Mouse (Mus musculus) lung, embryonic 14.5 days (tissue): ENCODE measurements at regions not wholly inside any gene's neighbourhood (a gene's known extent, or its start where the extent isn't known, plus 50 kb on each side); places are given as distances from the start of the nearest gene placed in this dataset.

Source experiments
- ATAC-seq: fragments of 200-750 bp; cut with Nextera tagmentation; 2 replicates; pipeline ENCODE4 v1.8.0; 2017; ENCODE audit warnings: mild to moderate bottlenecking, moderate TSS enrichment, moderate library complexity; ENCODE audit not compliant: insufficient read depth
- DNase-seq: peaks from one replicate; pipeline ENCODE4 v3.0.0-alpha.2; 2015
- H3K27ac ChIP-seq: fragments of 300-500 bp; sonication (generic); 2 replicates; pipeline ENCODE4 v1.5.1; 2014; ENCODE audit warnings: low read depth, mild to moderate bottlenecking, moderate library complexity
- H3K27me3 ChIP-seq: fragments of 300-500 bp; sonication (generic); 2 replicates; pipeline ENCODE4 v1.6.1; 2014; ENCODE audit warnings: low read length, control low read depth; ENCODE audit not compliant: insufficient read depth
- H3K36me3 ChIP-seq: fragments of 300-500 bp; sonication (generic); 2 replicates; pipeline ENCODE4 v1.6.1; 2014; ENCODE audit warnings: control low read depth; ENCODE audit not compliant: insufficient read depth
- H3K4me1 ChIP-seq: fragments of 300-500 bp; sonication (generic); 2 replicates; pipeline ENCODE4 v1.6.1; 2014; ENCODE audit warnings: antibody characterized with exemption, control low read depth; ENCODE audit not compliant: insufficient read depth
- H3K4me2 ChIP-seq: fragments of 300-500 bp; sonication (generic); 2 replicates; pipeline ENCODE4 v1.6.1; 2014; ENCODE audit warnings: mild to moderate bottlenecking
- H3K4me3 ChIP-seq: fragments of 300-500 bp; sonication (generic); 2 replicates; pipeline ENCODE4 v1.5.1; 2014; ENCODE audit warnings: low read depth, low read length
- H3K9ac ChIP-seq: fragments of 300-500 bp; sonication (generic); 2 replicates; pipeline ENCODE4 v1.6.1; 2014
- H3K9me3 ChIP-seq: fragments of 300-500 bp; sonication (generic); 2 replicates; pipeline ENCODE4 v1.6.1; 2016; ENCODE audit warnings: low read depth, low read length, control low read depth
- CTCF ChIP-seq: IDR thresholded peaks from 2 replicates; pipeline ENCODE4 v1.5.1; 2016; ENCODE audit warnings: antibody characterized with exemption, low read depth
- WGBS: fragments of 180-500 bp; shearing (Covaris S2); extraction: QIAGEN DNeasy Blood & Tissue Kit; methylation state at CpG from one replicate; pipeline ENCODE4 v1.1.7; 2014; 5-methylcytosine and 5-hydroxymethylcytosine counted together

DNA sequence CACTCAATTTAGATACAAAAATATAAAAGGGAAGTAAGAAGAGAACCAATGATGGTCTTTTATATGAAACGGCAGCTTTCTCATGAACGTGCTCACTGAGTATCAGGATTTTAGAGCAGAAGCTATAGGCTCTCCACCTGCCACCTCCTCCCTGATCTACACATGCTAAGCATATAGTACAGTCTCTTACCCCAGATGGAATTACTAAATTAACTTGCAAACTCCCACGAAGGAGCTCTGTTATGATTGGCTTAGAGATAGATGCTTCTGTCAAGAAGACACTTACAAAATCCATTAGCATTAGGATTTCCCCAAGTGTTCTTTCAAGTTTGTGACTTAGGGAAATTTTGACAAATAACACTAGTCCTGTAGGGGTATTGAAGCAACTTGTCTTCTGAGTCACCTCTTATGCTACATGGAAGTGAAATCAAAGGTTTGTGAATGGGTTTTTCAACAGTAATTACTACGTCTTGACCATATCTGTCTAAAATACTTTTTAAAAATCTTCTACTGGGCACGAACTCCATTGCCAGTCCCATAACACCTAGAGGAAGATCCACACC lies 60.6 kb downstream of the Crygs start:
- no peak for TF ChIP-seq CTCF
- no peak overlapping the region for H3K9ac ChIP-seq
- H3K36me3 ChIP-seq: no peaks in the 10 kb centered on the region
- H3K4me2 ChIP-seq: no peak overlapping the region
- no peaks in the 10 kb centered on the region for H3K9me3 ChIP-seq
- no peak overlapping the region for H3K27ac ChIP-seq
- H3K4me3 ChIP-seq: no peak overlapping the region
- ATAC-seq: no peak
- WGBS: 81% methylated on average over 5 of the region's 5 CpGs
- no peak for DNase-seq
- H3K4me1 ChIP-seq: no peaks in the 10 kb centered on the region
- no peaks in the 10 kb centered on the region for H3K27me3 ChIP-seq

DNA sequence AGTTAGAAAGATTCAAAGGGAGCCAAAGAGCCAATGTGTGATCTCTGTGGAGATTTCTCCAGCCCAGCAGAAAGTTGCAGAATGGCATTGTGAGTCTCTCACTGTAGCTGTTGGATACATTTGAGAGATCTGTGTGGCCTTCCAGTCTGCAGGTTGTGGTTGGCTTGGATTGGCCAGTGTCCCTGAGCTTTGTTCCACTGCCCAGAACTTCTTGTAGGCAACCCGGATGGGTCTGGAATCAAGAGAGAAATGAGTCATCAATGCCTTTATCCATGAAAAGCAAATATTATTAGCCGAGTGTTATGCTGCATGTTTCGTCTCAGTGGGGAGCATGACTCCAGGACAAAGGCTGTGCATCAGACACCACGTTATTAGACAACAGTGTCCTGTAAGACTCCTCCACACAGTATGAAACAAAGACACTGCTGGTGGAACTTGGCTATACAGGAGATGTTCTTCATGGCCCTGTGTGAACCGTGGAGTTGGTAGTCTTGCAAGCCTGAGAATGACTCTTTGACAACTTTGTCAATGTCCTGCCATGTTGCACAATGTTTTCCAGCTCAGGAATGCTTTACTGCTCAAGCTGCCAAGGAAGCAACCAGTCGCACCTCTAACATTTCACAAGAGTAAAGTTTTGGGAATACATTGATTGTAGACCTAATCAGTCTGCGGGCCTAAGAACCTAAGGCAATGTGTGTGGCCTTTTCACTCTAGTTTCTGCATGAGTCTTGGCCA lies 67.1 kb downstream of the Crygs start:
- Histone ChIP-seq H3K4me2 (no peak overlapping the region), H3K27me3 (no peaks in the 10 kb centered on the region), H3K4me3 (no peak overlapping the region), H3K36me3 (no peaks in the 10 kb centered on the region), H3K4me1 (no peaks in the 10 kb centered on the region), H3K9ac (no peak overlapping the region), H3K9me3 (no peaks in the 10 kb centered on the region), H3K27ac (no peak overlapping the region)
- 87% methylated on average over 7 of the region's 7 CpGs for WGBS
- no peak for TF ChIP-seq CTCF
- DNase-seq (no peak), ATAC-seq (no peak)

DNA sequence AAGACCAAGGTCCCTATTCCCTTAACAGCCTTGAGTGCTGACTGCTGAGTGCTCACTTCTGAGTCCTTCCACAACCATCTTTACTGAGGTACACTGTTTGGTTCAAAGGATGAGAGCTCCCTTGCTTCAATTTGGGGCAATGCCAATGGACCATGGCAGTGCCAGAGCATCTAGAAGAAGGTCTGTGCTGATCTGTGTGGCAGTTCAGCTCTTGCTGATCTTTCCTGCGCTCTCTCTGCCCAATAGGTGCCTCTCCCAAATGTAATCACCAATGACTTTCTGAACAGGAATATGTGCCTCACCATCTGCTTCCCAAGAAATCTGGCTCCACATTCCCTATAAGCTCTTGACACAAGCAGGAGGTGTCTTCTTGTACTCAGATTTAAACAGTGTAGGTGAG lies 67.9 kb downstream of the Crygs start:
- Histone ChIP-seq H3K36me3 (no peaks in the 10 kb centered on the region), H3K9me3 (no peaks in the 10 kb centered on the region), H3K9ac (no peak overlapping the region), H3K4me1 (no peaks in the 10 kb centered on the region), H3K27me3 (no peaks in the 10 kb centered on the region), H3K4me2 (no peak overlapping the region), H3K4me3 (no peak overlapping the region), H3K27ac (no peak overlapping the region)
- ATAC-seq (no peak), DNase-seq (no peak)
- TF ChIP-seq CTCF: no peak
- 97% methylated on average over 1 of the region's 1 CpGs for WGBS

DNA sequence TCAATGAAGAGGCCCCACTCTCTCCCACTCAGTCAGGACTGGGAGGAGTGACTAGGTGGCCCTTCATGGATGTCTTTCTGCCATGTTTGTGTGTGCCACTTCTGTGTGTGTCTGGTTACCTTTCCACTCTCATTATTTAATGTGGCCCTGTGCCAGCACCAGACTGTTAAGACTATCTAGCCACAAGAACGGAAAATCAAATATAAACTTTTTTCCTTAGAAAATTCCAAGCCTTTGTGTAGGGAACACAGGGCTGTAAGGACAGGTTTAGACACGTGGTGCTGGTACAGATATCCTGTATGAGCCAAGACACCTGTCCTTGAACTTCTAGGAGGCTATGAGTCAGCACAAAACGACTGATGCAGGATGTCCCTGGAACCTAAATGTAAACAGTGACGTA lies 69.9 kb downstream of the Crygs start:
- Histone ChIP-seq H3K9ac (no peak overlapping the region), H3K27ac (no peak overlapping the region), H3K4me2 (no peak overlapping the region), H3K27me3 (no peaks in the 10 kb centered on the region), H3K9me3 (no peaks in the 10 kb centered on the region), H3K36me3 (no peaks in the 10 kb centered on the region), H3K4me3 (no peak overlapping the region), H3K4me1 (no peaks in the 10 kb centered on the region)
- ATAC-seq (peak; percentile 71), DNase-seq (peak; percentile 57)
- 33% methylated on average over 4 of the region's 4 CpGs for WGBS
- TF ChIP-seq CTCF: no peak

DNA sequence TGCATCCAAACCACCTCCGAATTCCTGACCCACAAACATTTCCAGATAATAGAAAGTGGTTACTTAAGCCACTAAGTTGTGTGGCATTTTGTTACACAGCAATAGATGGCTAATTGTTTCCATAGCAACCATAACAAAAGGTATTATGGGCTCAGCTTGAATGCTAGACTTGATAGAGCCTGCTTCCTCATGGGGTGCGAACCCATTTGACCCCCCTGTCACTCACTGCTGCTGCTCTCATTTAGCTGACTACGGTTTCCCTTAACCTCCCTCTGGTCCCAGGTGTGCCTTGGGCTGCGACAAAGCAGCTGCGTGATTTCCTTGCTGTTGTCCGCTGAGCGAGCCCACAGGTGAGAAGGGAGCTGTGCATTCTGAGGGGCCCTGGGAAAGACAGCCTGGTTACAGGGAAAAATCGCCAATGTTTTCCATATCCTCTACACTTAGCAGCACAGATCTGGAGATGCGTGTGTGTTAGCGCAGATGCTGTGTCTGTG lies 76.8 kb downstream of the Crygs start:
- Histone ChIP-seq H3K4me1 (no peaks in the 10 kb centered on the region), H3K4me2 (no peak overlapping the region), H3K4me3 (no peak overlapping the region), H3K27me3 (no peaks in the 10 kb centered on the region), H3K9ac (no peak overlapping the region), H3K27ac (no peak overlapping the region), H3K36me3 (no peaks in the 10 kb centered on the region), H3K9me3 (no peaks in the 10 kb centered on the region)
- WGBS: 48% methylated on average over 10 of the region's 10 CpGs
- TF ChIP-seq CTCF: no peak
- ATAC-seq (no peak), DNase-seq (no peak)

DNA sequence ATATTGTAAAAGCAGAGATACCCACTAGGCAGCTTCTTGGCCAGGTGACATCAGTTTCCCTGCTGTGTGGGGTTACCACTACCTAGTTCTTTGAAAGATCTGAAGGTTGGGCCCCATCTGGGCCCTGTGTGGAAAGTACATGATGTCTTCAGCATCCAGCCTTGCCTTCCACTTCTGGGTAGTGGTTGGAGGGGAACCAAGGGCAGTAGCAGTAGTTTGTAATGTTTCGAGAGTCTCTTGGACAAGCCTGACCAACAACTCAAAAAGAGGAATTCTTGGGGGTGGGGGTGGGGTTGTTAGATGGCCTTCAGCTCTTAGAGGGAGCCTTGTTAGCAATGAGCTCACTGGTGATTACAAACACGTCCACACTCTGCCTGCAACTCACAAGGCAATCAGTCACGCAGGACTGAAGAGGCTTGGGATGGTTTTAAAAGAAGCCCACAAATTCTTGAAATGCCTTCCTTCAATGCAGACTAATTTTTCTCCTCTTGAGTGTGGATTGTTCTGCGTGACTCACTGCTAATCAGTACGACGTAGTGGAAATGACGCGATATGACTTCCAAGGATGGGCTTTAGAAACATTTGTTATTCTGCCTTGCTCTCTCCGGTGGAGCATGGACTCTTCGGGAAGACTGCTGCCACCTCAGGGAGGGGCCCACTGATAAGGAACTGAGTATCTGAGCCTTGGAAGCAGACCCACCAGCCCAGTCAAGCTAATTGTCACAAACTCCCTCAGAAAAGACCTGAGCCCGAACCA lies 76.9 kb upstream of the Dgkg start:
- no peak overlapping the region for H3K27ac ChIP-seq
- no peak overlapping the region for H3K4me2 ChIP-seq
- H3K27me3 ChIP-seq: no peaks in the 10 kb centered on the region
- ATAC-seq (no peak; the same call in 1 of the 2 replicates), DNase-seq (peak; percentile 7)
- no peak for TF ChIP-seq CTCF
- 20% methylated on average over 11 of the region's 11 CpGs for WGBS
- no peaks in the 10 kb centered on the region for H3K36me3 ChIP-seq
- no peaks in the 10 kb centered on the region for H3K4me1 ChIP-seq
- no peaks in the 10 kb centered on the region for H3K9me3 ChIP-seq
- no peak overlapping the region for H3K9ac ChIP-seq
- H3K4me3 ChIP-seq: no peak overlapping the region

DNA sequence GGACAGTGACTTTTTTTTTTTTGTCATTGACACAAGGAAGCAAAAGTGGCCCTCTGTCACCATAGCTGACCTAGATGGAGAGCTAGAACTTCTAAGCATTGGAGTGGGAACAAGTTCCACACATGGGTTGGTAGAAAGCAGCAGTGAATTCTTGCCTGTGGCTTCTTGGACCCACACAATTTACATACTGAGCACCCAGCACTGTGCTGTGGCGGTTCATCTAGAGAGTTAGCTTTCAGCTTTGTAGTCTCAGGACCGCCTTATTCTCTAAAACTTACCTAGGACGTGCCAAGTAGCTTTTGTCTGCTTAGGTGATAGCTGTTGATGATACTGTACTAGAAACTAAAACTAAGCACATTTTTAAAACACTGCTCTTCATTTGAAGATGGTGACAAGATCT lies 72.1 kb upstream of the Dgkg start:
- Histone ChIP-seq H3K4me3 (no peak overlapping the region), H3K36me3 (no peaks in the 10 kb centered on the region), H3K27ac (no peak overlapping the region), H3K9ac (no peak overlapping the region), H3K9me3 (no peaks in the 10 kb centered on the region), H3K4me1 (no peaks in the 10 kb centered on the region), H3K27me3 (no peaks in the 10 kb centered on the region), H3K4me2 (no peak overlapping the region)
- WGBS: 66% methylated on average over 3 of the region's 3 CpGs
- no peak for ATAC-seq
- TF ChIP-seq CTCF: no peak
- DNase-seq: no peak
